Mouse (Mus musculus) right cerebral cortex, postnatal 10 days (tissue): ENCODE measurements around the gene Rpl21.

ENCODE experiments used
- DNase-seq, 2 experiments: peaks; one replicate each; pipeline ENCODE4 v3.0.0; 2021; ENCODE audit warnings: low spot score in 2 of 2

Gene Rpl21

DNA sequence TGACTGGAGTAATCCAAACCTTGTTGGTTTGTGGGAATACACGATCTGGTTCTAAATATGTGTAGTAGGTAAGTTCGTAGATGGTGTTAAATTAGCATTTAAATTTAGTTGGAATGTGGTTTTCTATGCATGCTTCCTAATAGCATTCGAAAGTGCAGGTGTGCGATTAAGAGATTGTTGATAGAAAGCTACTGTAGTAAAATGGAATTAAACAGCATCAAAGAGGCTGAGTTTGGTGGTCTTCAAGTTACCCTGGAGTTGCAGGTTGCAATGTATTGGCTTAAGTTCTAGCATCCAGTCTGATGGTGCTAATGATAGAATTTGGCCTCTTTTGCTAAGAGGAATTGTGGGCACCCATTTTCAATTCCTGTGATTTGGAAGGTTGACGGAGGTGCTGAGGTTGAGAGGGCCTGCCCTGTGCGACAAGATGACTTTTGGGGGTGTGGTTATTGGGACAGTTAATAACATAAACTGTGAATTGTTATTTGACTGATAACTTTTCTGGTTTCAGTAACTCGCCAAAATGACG is 1.0 kb downstream of the Rpl21 start:
- DNase-seq: no peak

- DNase-seq: no peak
Measured at GRCm38 (mm10) chr5:146834959-146835358, 2.3 kb downstream of the Rpl21 start.

- no peak for DNase-seq
Measured at GRCm38 (mm10) chr5:146837967-146838720, 5.5 kb downstream of the Rpl21 start.

DNA sequence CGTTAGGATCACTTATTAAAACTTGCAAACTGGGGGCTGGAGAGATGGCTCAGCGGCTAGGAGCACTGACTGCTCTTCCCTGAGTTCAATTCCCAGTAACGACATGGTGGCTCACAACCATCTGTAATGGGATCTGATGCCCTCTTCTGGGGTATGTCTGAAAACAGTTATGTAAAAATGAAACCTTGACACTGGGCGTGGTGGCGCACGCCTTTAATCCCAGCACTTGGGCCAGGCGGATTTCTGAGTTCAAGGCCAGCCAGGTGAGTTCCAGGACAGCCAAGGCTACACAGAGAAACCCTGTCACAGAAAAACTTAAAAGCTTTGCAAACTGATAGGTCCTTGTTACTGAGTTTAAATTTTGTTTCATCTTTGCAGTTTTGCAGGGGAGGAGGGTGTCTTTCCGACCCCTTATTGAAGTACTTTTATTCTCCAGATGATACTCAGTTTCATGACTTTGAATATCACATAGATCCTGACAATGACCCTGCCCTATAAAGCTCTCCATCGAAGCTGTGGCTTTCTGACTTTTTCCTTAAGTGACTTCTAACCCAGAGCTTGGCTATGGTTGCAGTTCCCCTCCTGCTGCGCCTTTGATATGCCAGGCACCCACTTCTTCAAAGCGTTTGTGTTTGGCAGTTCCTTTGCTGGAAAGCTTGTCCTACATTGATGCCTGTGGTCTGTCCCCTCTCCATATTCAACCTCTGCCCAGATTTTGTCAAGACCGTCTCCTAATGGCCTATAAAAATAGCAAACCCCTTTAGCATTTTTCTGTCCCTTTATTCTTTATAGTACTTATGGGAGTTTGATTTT is 6.4 kb downstream of the Rpl21 start:
- DNase-seq: no peak

DNA sequence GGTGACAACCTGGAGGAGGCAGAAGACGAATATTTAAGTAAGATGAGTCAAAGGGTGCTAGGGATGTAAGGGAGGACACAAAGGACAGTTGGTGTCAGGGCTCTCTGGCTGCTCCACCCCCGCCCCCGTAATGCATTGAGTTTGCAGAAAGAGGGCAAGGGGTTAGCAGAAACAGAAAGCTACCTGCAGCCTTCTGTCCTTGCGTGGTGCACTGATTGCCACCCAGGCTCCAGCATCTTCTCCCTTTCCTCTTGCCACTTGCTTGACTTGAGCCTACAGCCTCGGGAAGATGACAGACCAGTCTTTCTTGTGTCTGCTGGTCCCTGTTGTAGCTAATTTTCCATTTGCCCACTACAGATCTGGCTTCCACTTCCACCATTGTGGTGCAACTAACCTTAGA is 7.1 kb downstream of the Rpl21 start:
- no peak for DNase-seq

DNA sequence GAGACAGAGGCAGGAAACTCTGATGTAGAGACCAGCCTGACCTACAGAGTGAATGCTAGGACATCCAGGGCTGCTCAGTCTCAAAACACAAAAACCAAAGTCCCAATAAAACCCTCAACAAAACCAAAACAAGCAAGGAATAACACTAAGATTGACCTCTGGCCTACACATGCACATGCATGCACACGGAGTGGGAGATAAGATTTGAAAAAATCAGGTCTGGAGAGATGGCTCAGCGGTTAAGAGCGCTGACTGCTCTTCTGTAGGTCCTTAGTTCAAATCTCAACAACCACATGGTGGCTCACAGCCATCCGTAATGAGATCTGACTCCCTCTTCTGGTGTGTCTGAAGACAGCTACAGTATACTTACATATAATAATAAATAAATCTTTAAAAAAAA is 7.7 kb downstream of the Rpl21 start:
- DNase-seq: no peak

- DNase-seq: no peak
Measured at GRCm38 (mm10) chr5:146841301-146841700, 8.6 kb downstream of the Rpl21 start.

- no peak for DNase-seq
Measured at GRCm38 (mm10) chr5:146841996-146842395, 9.3 kb downstream of the Rpl21 start.

DNA sequence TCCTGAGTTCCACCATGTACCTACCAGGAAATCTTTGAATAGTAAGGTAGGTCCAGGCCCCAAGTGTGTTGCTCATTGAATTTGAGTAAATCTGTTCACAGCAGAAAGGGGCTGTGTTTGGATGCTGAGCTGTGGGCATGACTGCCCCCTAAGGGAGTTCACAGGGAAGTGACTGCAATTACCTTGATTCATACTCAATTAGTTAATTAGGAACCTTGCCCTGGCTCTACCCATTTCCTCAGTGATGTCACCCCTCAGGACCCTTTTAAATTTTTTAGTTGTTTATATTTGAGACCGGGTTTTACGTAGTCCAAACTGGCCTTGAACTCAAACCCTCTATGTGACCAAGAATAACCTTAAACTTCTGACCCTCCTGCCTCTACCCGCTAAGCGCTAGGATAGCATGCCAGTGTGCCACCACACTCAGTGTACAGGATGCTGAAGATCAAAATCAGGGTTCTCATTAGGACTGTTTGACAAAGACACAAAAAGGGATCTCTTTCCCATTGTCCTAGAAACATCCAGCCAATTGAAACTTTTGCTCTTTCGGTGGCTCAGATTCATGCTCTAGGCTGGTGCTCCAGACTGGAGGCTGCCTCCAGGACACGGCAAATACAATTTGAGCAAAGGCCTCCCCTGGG is 11.7 kb downstream of the Rpl21 start:
- no peak for DNase-seq

DNA sequence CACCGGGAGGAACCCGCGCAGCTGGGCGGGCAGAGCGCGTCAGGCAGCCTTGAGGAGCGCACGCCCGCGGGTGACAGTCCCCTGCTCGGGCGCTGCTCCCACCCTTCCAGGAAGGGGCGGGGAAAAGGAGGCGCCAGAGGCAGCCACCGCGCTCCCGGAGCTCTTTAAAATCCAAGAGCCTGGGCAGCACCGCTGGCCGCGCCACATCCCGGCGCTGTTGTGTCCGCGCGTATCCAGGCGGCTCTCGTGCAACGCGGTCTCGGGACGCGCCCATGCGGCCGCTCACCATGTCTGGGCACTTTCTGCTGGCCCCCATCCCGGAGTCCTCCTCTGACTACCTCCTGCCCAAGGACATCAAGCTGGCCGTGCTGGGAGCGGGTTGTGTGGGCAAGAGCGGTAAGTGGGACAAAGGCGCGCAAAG is 12.3 kb downstream of the Rpl21 start, which contains the start of gene Rasl11a:
Rasl11a (plus strand) TSS at position 127 of the 421 bp plus-strand sequence.
- peak; percentile 88 for DNase-seq

- no peak for DNase-seq
Measured at GRCm38 (mm10) chr5:146846489-146846888, 13.8 kb downstream of the Rpl21 start.

GRCm38 (mm10) chr5:146848936-146849582 is 16.4 kb downstream of the Rpl21 start:
- DNase-seq: no peak

DNA sequence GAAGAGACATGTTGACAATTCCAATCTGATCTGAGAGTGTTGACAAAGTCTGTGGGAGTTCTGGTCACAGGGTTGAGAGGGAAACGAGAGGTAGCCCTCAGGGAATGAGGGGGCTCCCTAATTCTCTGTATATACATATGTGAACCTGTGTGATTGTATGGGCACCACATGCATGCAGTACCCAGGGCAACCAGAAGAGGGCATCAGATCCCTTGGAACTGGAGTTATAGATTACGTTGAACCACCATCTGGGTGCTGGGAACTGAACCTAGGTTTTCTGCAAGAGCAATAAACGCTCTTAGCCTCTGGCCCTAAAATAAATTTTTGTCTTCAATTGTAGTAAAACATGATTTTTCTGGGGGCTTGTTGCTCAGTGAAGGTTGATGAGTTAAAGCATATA is 23.4 kb downstream of the Rpl21 start:
- no peak for DNase-seq

DNA sequence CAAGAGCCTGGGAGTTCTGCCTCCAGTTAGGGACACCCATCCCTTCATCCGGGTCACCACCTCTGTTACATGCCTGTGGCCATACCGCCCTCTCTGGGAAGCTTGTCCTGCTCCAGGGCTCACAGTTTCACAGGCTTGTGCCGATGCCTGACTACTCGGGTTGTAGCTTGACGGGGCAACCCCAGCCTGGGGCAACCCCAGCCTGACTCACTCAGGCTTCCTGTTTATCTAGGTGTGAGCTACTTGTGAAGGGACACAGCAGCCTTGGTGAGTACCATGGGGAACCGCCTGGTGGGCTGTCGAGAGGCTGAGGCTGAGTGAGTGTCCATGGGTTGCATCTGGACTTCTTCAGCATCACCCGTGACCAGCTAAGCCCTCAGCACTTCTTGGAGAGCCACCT is 24.9 kb downstream of the Rpl21 start:
- no peak for DNase-seq

DNA sequence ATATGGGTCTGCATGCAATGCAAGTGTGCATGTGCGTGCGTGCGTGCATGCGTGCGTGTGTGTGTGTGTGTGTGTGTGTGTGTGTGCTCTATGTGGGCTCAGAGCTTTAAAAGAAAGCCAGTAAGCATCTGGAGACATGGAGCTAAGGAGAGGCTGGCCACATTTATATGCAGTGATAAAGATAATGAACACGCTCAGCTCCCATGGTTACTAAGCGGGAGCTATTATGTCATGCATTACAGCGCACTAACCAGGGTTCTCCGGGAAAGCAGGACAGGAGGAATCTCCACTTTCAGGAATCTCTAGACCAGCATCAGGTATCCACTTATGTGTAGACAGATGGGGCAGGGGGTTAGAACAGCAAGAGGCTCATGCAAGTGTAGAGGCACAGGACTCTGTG is 26.1 kb downstream of the Rpl21 start:
- DNase-seq: peak in 1 of 2 experiments; percentile 60

GRCm38 (mm10) chr5:146859246-146859645 is 26.6 kb downstream of the Rpl21 start:
- no peak for DNase-seq

DNA sequence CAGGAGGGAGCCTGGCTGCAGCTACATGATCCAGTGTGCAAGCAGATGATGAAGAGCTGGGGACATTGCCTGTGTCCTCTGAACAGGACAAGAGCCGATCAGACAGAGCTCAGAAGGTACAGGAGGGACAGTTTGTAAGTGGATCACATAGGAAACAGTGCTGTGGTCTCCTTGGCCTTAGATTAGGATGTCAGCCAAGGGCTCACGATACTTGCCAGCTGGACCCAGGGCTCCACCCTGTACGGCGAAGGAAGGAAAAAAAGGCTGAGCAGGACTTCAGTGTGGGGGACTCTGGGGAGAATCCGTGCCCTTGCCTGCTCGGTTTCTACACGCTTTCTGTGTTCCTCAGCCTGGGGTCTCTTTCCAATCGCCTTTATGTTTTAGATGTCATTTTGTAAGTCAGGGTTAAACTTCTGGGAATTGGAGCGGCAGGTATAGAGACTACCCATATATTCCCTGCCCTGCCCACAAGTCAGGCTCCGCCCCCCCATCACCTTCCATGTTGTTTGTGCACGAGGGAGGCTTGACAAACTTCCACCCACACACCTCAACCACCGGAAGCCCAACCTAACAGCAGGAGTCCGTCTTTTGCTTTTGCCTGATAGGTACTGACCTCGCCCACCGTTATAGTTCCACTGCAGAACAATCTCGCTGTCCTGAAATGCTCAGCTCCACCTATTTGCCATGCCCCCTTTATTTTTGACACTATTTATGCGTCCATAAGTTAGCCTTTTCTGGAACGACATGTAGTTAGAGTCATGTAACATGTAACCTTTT is 27.7 kb downstream of the Rpl21 start:
- no peak for DNase-seq

DNA sequence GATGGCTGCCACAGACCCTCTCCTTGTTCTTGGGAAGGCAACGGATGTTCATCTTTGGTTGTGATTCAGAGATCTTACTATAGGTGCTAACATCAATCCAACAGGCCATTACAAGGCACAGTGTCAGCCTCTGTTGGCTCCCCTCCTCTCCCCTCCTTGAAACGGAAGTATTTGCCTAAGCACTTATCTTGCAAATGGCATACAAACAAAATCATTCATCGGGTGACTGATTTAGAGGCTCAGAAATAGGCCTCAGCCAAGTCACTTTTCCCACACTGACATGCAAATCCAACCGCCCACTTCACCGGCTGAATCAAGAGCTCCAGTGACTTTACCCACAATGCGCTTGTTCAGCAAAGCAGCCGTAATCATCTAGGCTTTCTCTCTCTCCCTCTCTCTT is 28.9 kb downstream of the Rpl21 start:
- DNase-seq: peak; percentile 79 to 84

- DNase-seq: no peak
Measured at GRCm38 (mm10) chr5:146865511-146865910, 32.8 kb downstream of the Rpl21 start.

DNA sequence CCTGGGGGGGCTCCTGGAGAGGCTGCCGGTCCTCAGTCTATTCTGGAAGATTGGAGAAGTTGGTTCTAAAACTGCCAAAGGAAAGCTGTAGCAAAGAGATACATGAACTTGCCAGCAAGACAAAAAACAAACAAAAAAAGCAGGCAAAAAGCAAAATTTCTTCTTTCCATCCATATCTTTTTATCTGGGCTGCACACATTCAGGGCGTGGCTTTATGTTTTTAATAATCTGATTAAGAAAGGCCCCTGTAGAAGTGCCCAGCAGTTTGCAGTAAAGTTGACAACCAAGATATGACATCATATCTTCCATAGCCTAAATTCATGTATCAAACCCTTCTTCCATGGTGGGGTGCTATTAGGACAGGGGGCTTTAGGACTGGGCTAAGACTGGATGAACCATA is 33.6 kb downstream of the Rpl21 start:
- DNase-seq: no peak
